In genomic region chr4:7143676-7144075, GRCm38 (mm10) we compare ENCODE assay signal across 16 mouse cellular contexts.
DNase-seq lines count a peak whose midpoint lies in the region; ATAC-seq and TF ChIP-seq lines count a peak whose summit lies in the region.
"Had no signal": no experiment of that assay in that cellular context is flagged by ENCODE, and none has a peak within 500 bp of the region (broad histone marks: within the 10 kb centered on the region; RNA-seq: fewer than 3 reads in every experiment).

No protein-coding gene starts in this region.

- 0 out of 2 replicates have a peak overlapping the region, but pooled peaks have one; percentile 22 for H3K27ac ChIP-seq in stomach, embryonic 15.5 days
- H3K27ac ChIP-seq in stomach, postnatal 0 days (replicated peaks): no peak overlapping the region
- peak overlapping the region; percentile 75 for H3K27ac ChIP-seq in kidney, postnatal 0 days
- H3K27ac ChIP-seq in liver, embryonic 13.5 days: peak overlapping the region; percentile 40
- H3K27ac ChIP-seq: embryonic facial prominence, embryonic 12.5 days; hindbrain, embryonic 13.5 days had no signal

- H3K9ac ChIP-seq in stomach, embryonic 15.5 days: no peak overlapping the region
- no peak overlapping the region for H3K9ac ChIP-seq in stomach, postnatal 0 days (ENCODE audit: low read length)
- H3K9ac ChIP-seq in kidney, postnatal 0 days (ENCODE audit: low read depth, low read length): no peak overlapping the region
- H3K9ac ChIP-seq in liver, embryonic 13.5 days: no peak overlapping the region
- H3K9ac ChIP-seq: embryonic facial prominence, embryonic 12.5 days; hindbrain, embryonic 13.5 days had no signal

- no peak for TF ChIP-seq CTCF in stomach, postnatal 0 days (IDR thresholded peaks at IDR 0.05; ENCODE audit: low read depth)
- TF ChIP-seq CTCF in kidney, postnatal 0 days (IDR thresholded peaks at IDR 0.05; ENCODE audit: low read depth): no peak

- no peaks in the 10 kb centered on the region for H3K4me1 ChIP-seq in stomach, embryonic 15.5 days
- H3K4me1 ChIP-seq in stomach, postnatal 0 days (replicated peaks; ENCODE audit: control insufficient read depth, insufficient read depth): no peaks in the 10 kb centered on the region
- H3K4me1 ChIP-seq in kidney, postnatal 0 days (replicated peaks; ENCODE audit: insufficient read depth, low read length): no peaks in the 10 kb centered on the region
- no peaks in the 10 kb centered on the region for H3K4me1 ChIP-seq in liver, embryonic 13.5 days (replicated peaks)
- H3K4me1 ChIP-seq: embryonic facial prominence, embryonic 12.5 days; hindbrain, embryonic 13.5 days had no signal

- TF ChIP-seq EP300 in stomach, postnatal 0 days (optimal IDR thresholded peaks at IDR 0.05): no peak

- no peaks in the 10 kb centered on the region for H3K27me3 ChIP-seq in stomach, embryonic 15.5 days (replicated peaks)
- H3K27me3 ChIP-seq in stomach, postnatal 0 days (ENCODE audit: control insufficient read depth, insufficient read depth, low read length): no peaks in the 10 kb centered on the region
- no peaks in the 10 kb centered on the region for H3K27me3 ChIP-seq in kidney, postnatal 0 days (ENCODE audit: insufficient read depth, low read length)
- H3K27me3 ChIP-seq in liver, embryonic 13.5 days: no peaks in the 10 kb centered on the region
- H3K27me3 ChIP-seq: CH12.LX; embryonic facial prominence, embryonic 12.5 days; hindbrain, embryonic 13.5 days had no signal

- no peak overlapping the region for H3K4me2 ChIP-seq in stomach, embryonic 15.5 days
- H3K4me2 ChIP-seq in stomach, postnatal 0 days (replicated peaks; ENCODE audit: low read depth): no peak overlapping the region
- H3K4me2 ChIP-seq in kidney, postnatal 0 days (ENCODE audit: low read length): no peak overlapping the region
- H3K4me2 ChIP-seq in liver, embryonic 13.5 days: no peak overlapping the region
- H3K4me2 ChIP-seq: embryonic facial prominence, embryonic 12.5 days; hindbrain, embryonic 13.5 days had no signal

- no peak for ATAC-seq in stomach, embryonic 15.5 days (ENCODE audit: insufficient read depth, low FRiP score, low read depth)
- ATAC-seq in stomach, postnatal 0 days (ENCODE audit: low FRiP score, low TSS enrichment): no peak
- ATAC-seq in kidney, postnatal 0 days (replicated peaks; ENCODE audit: low FRiP score, low read depth): peak; percentile 82
- no peak for ATAC-seq in liver, embryonic 13.5 days (ENCODE audit: low read depth)
- ATAC-seq: midbrain, embryonic 16.5 days had no signal

- no peak for DNase-seq in stomach, postnatal 0 days (ENCODE audit: low spot score)
- DNase-seq in kidney, postnatal 0 days (ENCODE audit: low spot score): peak; percentile 15
- DNase-seq in liver, embryonic 13.5 days: no peak
- DNase-seq in gastrocnemius, postnatal 4 days (ENCODE audit: low spot score in 2 of 2): no peak
- DNase-seq in adrenal gland, postnatal 4 days (ENCODE audit: low spot score in 2 of 2): no peak
- DNase-seq in cerebellum, postnatal 36 days: no peak
- DNase-seq in retina, embryonic 14.5 days (ENCODE audit: low spot score): no peak
- DNase-seq: adrenal gland, postnatal 10 days; cerebellum, adult 18-20 months; heart, postnatal 10 days; lung, adult 18-20 months had no signal

- no peaks in the 10 kb centered on the region for H3K36me3 ChIP-seq in stomach, embryonic 15.5 days
- no peaks in the 10 kb centered on the region for H3K36me3 ChIP-seq in stomach, postnatal 0 days (ENCODE audit: control insufficient read depth, insufficient read depth, low read length)
- H3K36me3 ChIP-seq in kidney, postnatal 0 days (ENCODE audit: insufficient read depth, low read length): no peaks in the 10 kb centered on the region
- H3K36me3 ChIP-seq in liver, embryonic 13.5 days: no peaks in the 10 kb centered on the region
- H3K36me3 ChIP-seq: embryonic facial prominence, embryonic 12.5 days; hindbrain, embryonic 13.5 days had no signal

- H3K9me3 ChIP-seq in stomach, embryonic 15.5 days: no peaks in the 10 kb centered on the region
- no peaks in the 10 kb centered on the region for H3K9me3 ChIP-seq in stomach, postnatal 0 days (ENCODE audit: control insufficient read depth, low read length)
- H3K9me3 ChIP-seq in kidney, postnatal 0 days (replicated peaks; ENCODE audit: low read length): no peaks in the 10 kb centered on the region
- no peaks in the 10 kb centered on the region for H3K9me3 ChIP-seq in liver, embryonic 13.5 days (replicated peaks)
- H3K9me3 ChIP-seq: embryonic facial prominence, embryonic 12.5 days; hindbrain, embryonic 13.5 days had no signal

- 70% methylated on average over 2 of the region's 2 CpGs for WGBS in stomach, embryonic 15.5 days
- 61% methylated on average over 2 of the region's 2 CpGs for WGBS in stomach, postnatal 0 days
- 60% methylated on average over 2 of the region's 2 CpGs for WGBS in kidney, postnatal 0 days
- WGBS in liver, embryonic 13.5 days (ENCODE audit: insufficient replicate concordance): 40% methylated on average over 2 of the region's 2 CpGs

- H3K4me3 ChIP-seq in stomach, embryonic 15.5 days (replicated peaks): no peak overlapping the region
- no peak overlapping the region for H3K4me3 ChIP-seq in stomach, postnatal 0 days (ENCODE audit: low read depth, low read length)
- no peak overlapping the region for H3K4me3 ChIP-seq in kidney, postnatal 0 days (replicated peaks; ENCODE audit: low read depth, low read length)
- no peak overlapping the region for H3K4me3 ChIP-seq in liver, embryonic 13.5 days (replicated peaks)
- H3K4me3 ChIP-seq: embryonic facial prominence, embryonic 12.5 days; hindbrain, embryonic 13.5 days had no signal
